Mouse (Mus musculus): ENCODE data around the gene Lmo7. TPM values are rescaled to one million over a fixed set of nuclear protein-coding genes. Genes with fewer than 3 reads are reported as not detected.
A peak's percentile ranks its signal among the peaks of the same experiment; 100 is the strongest.

Gene Lmo7
- polyA plus RNA-seq, 1 experiment from 2014 or later = 1.8 TPM

GRCm38 (mm10) chr14:101911983-101912382 lies 182.2 kb downstream of the Lmo7 start:
- Histone ChIP-seq H3K27ac (replicated peaks) (no peak overlapping the region), H3K36me3 (no peaks in the 10 kb centered on the region), H3K27me3 (ENCODE audit: low read depth, poor library complexity, severe bottlenecking) (no peaks in the 10 kb centered on the region), H3K9me3 (replicated peaks) (no peaks in the 10 kb centered on the region), H3K4me1 (no peaks in the 10 kb centered on the region), H3K4me3 (no peak overlapping the region)
- DNase-seq (ENCODE audit: low spot score) = no peak
- 89% methylated on average over 7 of the region's 7 CpGs for WGBS

GRCm38 (mm10) chr14:101912392-101912791 lies 182.6 kb downstream of the Lmo7 start:
- 85% methylated on average over 3 of the region's 3 CpGs for WGBS
- Histone ChIP-seq H3K36me3 (no peaks in the 10 kb centered on the region), H3K27me3 (ENCODE audit: low read depth, poor library complexity, severe bottlenecking) (no peaks in the 10 kb centered on the region), H3K27ac (replicated peaks) (no peak overlapping the region), H3K4me1 (no peaks in the 10 kb centered on the region), H3K4me3 (no peak overlapping the region), H3K9me3 (replicated peaks) (no peaks in the 10 kb centered on the region)
- no peak for DNase-seq (ENCODE audit: low spot score)

- H3K9me3 ChIP-seq (replicated peaks) = no peaks in the 10 kb centered on the region
- no peaks in the 10 kb centered on the region for H3K27me3 ChIP-seq (ENCODE audit: low read depth, poor library complexity, severe bottlenecking)
- no peak overlapping the region for H3K4me3 ChIP-seq
- no peaks in the 10 kb centered on the region for H3K4me1 ChIP-seq
- no peaks in the 10 kb centered on the region for H3K36me3 ChIP-seq
- DNase-seq (ENCODE audit: low spot score) = no peak
- H3K27ac ChIP-seq (replicated peaks) = no peak overlapping the region
Observed at GRCm38 (mm10) chr14:101914321-101914720, 184.6 kb downstream of the Lmo7 start.

GRCm38 (mm10) chr14:101915867-101916266 lies 186.1 kb downstream of the Lmo7 start:
- H3K9me3 ChIP-seq (replicated peaks) = no peaks in the 10 kb centered on the region
- DNase-seq (ENCODE audit: low spot score) = no peak
- no peaks in the 10 kb centered on the region for H3K4me1 ChIP-seq
- no peak overlapping the region for H3K4me3 ChIP-seq
- no peaks in the 10 kb centered on the region for H3K27me3 ChIP-seq (ENCODE audit: low read depth, poor library complexity, severe bottlenecking)
- no peaks in the 10 kb centered on the region for H3K36me3 ChIP-seq
- 82% methylated on average over 8 of the region's 8 CpGs for WGBS
- no peak overlapping the region for H3K27ac ChIP-seq (replicated peaks)

GRCm38 (mm10) chr14:101918471-101918870 lies 188.7 kb downstream of the Lmo7 start:
- Histone ChIP-seq H3K4me3 (no peak overlapping the region), H3K9me3 (replicated peaks) (no peaks in the 10 kb centered on the region), H3K4me1 (no peaks in the 10 kb centered on the region), H3K27ac (replicated peaks) (no peak overlapping the region), H3K27me3 (ENCODE audit: low read depth, poor library complexity, severe bottlenecking) (no peaks in the 10 kb centered on the region), H3K36me3 (no peaks in the 10 kb centered on the region)
- DNase-seq (ENCODE audit: low spot score) = no peak
- WGBS = 88% methylated on average over 5 of the region's 5 CpGs

GRCm38 (mm10) chr14:101927646-101928244 lies 198.0 kb downstream of the Lmo7 start:
- H3K36me3 ChIP-seq = no peaks in the 10 kb centered on the region
- no peak overlapping the region; the same call in 1 of the 2 replicates for H3K27ac ChIP-seq (replicated peaks)
- no peak for DNase-seq (ENCODE audit: low spot score)
- H3K9me3 ChIP-seq (replicated peaks) = no peaks in the 10 kb centered on the region
- no peaks in the 10 kb centered on the region for H3K4me1 ChIP-seq
- 79% methylated on average over 12 of the region's 12 CpGs for WGBS
- H3K4me3 ChIP-seq = no peak overlapping the region
- H3K27me3 ChIP-seq (ENCODE audit: low read depth, poor library complexity, severe bottlenecking) = no peaks in the 10 kb centered on the region

- no peak overlapping the region for H3K4me3 ChIP-seq
- no peaks in the 10 kb centered on the region for H3K27me3 ChIP-seq (ENCODE audit: low read depth, poor library complexity, severe bottlenecking)
- no peaks in the 10 kb centered on the region for H3K9me3 ChIP-seq (replicated peaks)
- DNase-seq (ENCODE audit: low spot score) = no peak
- H3K27ac ChIP-seq (replicated peaks) = no peak overlapping the region
- no peaks in the 10 kb centered on the region for H3K4me1 ChIP-seq
- 93% methylated on average over 25 of the region's 25 CpGs for WGBS
- H3K36me3 ChIP-seq = no peaks in the 10 kb centered on the region
Observed at GRCm38 (mm10) chr14:101930576-101931447, 201.1 kb downstream of the Lmo7 start.

GRCm38 (mm10) chr14:101931448-101931750 lies 201.6 kb downstream of the Lmo7 start:
- no peak overlapping the region for H3K27ac ChIP-seq (replicated peaks)
- H3K9me3 ChIP-seq (replicated peaks) = no peaks in the 10 kb centered on the region
- no peaks in the 10 kb centered on the region for H3K4me1 ChIP-seq
- 88% methylated on average over 4 of the region's 4 CpGs for WGBS
- H3K27me3 ChIP-seq (ENCODE audit: low read depth, poor library complexity, severe bottlenecking) = no peaks in the 10 kb centered on the region
- no peaks in the 10 kb centered on the region for H3K36me3 ChIP-seq
- H3K4me3 ChIP-seq = no peak overlapping the region
- no peak for DNase-seq (ENCODE audit: low spot score)

GRCm38 (mm10) chr14:101933551-101933950 lies 203.8 kb downstream of the Lmo7 start:
- H3K27ac ChIP-seq (replicated peaks) = no peak overlapping the region

GRCm38 (mm10) chr14:101942971-101943370 lies 213.2 kb downstream of the Lmo7 start:
- 8% methylated on average over 4 of the region's 4 CpGs for WGBS
- H3K4me3 ChIP-seq = peak overlapping the region; percentile 31

More at GRCm38 (mm10) chr14:101933551-101933950, 203.8 kb downstream of the Lmo7 start:
- no peak for DNase-seq (ENCODE audit: low spot score)
- Histone ChIP-seq H3K4me1 (no peaks in the 10 kb centered on the region), H3K36me3 (no peaks in the 10 kb centered on the region), H3K27me3 (ENCODE audit: low read depth, poor library complexity, severe bottlenecking) (no peaks in the 10 kb centered on the region), H3K4me3 (no peak overlapping the region), H3K9me3 (replicated peaks) (no peaks in the 10 kb centered on the region)
- 83% methylated on average over 9 of the region's 9 CpGs for WGBS

GRCm38 (mm10) chr14:101946711-101947516 lies 217.2 kb downstream of the Lmo7 start:
- Histone ChIP-seq H3K4me1 (peaks cover 3% of the 10 kb centered on the region; the same call in 1 of the 2 replicates), H3K36me3 (no peaks in the 10 kb centered on the region), H3K27ac (replicated peaks) (no peak overlapping the region), H3K4me3 (no peak overlapping the region), H3K27me3 (ENCODE audit: low read depth, poor library complexity, severe bottlenecking) (peaks cover 3% of the 10 kb centered on the region; the same call in 1 of the 2 replicates), H3K9me3 (replicated peaks) (no peaks in the 10 kb centered on the region)
- WGBS = 65% methylated on average over 21 of the region's 21 CpGs
- peak; percentile 32 for DNase-seq (ENCODE audit: low spot score)

More at GRCm38 (mm10) chr14:101942971-101943370, 213.2 kb downstream of the Lmo7 start:
- Histone ChIP-seq H3K9me3 (replicated peaks) (no peaks in the 10 kb centered on the region), H3K36me3 (no peaks in the 10 kb centered on the region), H3K27me3 (ENCODE audit: low read depth, poor library complexity, severe bottlenecking) (peaks cover 3% of the 10 kb centered on the region; the same call in 1 of the 2 replicates), H3K4me1 (peaks cover 3% of the 10 kb centered on the region; the same call in 1 of the 2 replicates), H3K27ac (replicated peaks) (peak overlapping the region; percentile 46; the same call in 1 of the 2 replicates)
- peak; percentile 57 for DNase-seq (ENCODE audit: low spot score)

GRCm38 (mm10) chr14:101949114-101949513 lies 219.4 kb downstream of the Lmo7 start:
- no peaks in the 10 kb centered on the region for H3K4me1 ChIP-seq
- WGBS = 70% methylated on average over 2 of the region's 2 CpGs
- H3K36me3 ChIP-seq = no peaks in the 10 kb centered on the region
- H3K27me3 ChIP-seq (ENCODE audit: low read depth, poor library complexity, severe bottlenecking) = no peaks in the 10 kb centered on the region
- no peaks in the 10 kb centered on the region for H3K9me3 ChIP-seq (replicated peaks)
- no peak overlapping the region for H3K4me3 ChIP-seq
- DNase-seq (ENCODE audit: low spot score) = no peak
- H3K27ac ChIP-seq (replicated peaks) = no peak overlapping the region

All from midbrain, embryonic 10.5 days (tissue).